Comparison of ENCODE assay signal across 7 mouse cellular contexts in the genomic region with DNA sequence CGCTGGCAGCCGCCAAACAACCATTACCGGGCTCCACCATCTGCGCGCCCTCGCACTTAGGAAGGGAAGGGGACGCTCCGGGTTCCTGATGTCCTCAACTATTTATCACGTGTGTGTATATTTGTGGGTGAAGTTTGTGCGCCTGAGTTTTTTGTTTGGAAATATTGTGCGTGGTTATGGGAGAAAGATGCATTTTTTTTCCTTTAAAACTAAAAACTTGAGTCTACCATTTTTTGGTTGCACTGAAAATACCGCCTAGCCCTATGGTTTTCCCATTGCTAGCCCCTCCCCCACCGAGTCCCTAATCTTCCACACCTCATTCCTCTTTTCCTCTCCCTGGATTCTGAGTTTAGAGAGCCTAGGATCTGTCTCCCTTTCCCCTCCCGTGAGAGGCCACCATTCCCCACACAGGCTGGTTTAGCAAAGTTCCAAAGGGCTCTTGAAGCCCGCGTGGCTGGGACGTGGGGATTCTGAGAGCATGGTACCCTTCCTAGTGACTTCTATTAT. TPM values are rescaled to one million over a fixed set of nuclear protein-coding genes. Genes with fewer than 3 reads are reported as not detected.
DNase-seq lines count a peak whose midpoint lies in the region; ATAC-seq and TF ChIP-seq lines count a peak whose summit lies in the region.

No protein-coding gene starts in this region.

- peaks cover 29% of the 10 kb centered on the region for H3K4me1 ChIP-seq in testis, adult 2 months (ENCODE audit: control insufficient read depth, insufficient read depth, low read length)
- H3K4me1 ChIP-seq in forebrain, embryonic 10.5 days = peaks cover 98% of the 10 kb centered on the region
- peaks cover 58% of the 10 kb centered on the region for H3K4me1 ChIP-seq in limb, embryonic 15.5 days

- H3K27ac ChIP-seq in testis, adult 2 months (ENCODE audit: control insufficient read depth, insufficient read depth, low read depth, low read length) = no peak overlapping the region
- H3K27ac ChIP-seq in forebrain, embryonic 10.5 days = peak overlapping the region; percentile 94
- peak overlapping the region; percentile 71; the same call in 1 of the 2 replicates for H3K27ac ChIP-seq in limb, embryonic 15.5 days

- peak overlapping the region; percentile 82 for H3K4me3 ChIP-seq in testis, adult 2 months (ENCODE audit: control insufficient read depth, low read depth, low read length)
- H3K4me3 ChIP-seq in forebrain, embryonic 10.5 days = peak overlapping the region; percentile 84
- H3K4me3 ChIP-seq in limb, embryonic 15.5 days = peak overlapping the region; percentile 50

- no peaks in the 10 kb centered on the region for H3K9me3 ChIP-seq in forebrain, embryonic 10.5 days
- H3K9me3 ChIP-seq in limb, embryonic 15.5 days = no peaks in the 10 kb centered on the region

- WGBS in forebrain, embryonic 10.5 days = under 1% methylated on average over 17 of the region's 17 CpGs
- WGBS in limb, embryonic 15.5 days = 2% methylated on average over 17 of the region's 17 CpGs

- no peak for TF ChIP-seq CTCF in testis, adult 2 months (IDR thresholded peaks at IDR 0.05; ENCODE audit: control insufficient read depth, insufficient read depth, insufficient replicate concordance, low read depth, low read length)

- H3K9ac ChIP-seq in limb, embryonic 15.5 days = 0 out of 2 replicates have a peak overlapping the region, but pooled peaks have one; percentile 23

- no peaks in the 10 kb centered on the region for H3K36me3 ChIP-seq in testis, adult 2 months (ENCODE audit: control insufficient read depth, insufficient read depth, low read length)
- H3K36me3 ChIP-seq in forebrain, embryonic 10.5 days (replicated peaks) = peaks cover 19% of the 10 kb centered on the region
- H3K36me3 ChIP-seq in limb, embryonic 15.5 days = no peaks in the 10 kb centered on the region

- DNase-seq in testis, postnatal 14 days (ENCODE audit: low spot score) = no peak
- peak; percentile 39 for DNase-seq in forebrain, embryonic 10.5 days (ENCODE audit: extremely low spot score, low spot score)
- DNase-seq in testis, postnatal 10 days (ENCODE audit: low spot score) = peak; percentile 68
- DNase-seq in layer of hippocampus, adult 9-10 months (ENCODE audit: low spot score) = no peak
- no peak for DNase-seq in thymus, adult 18-20 months

- peak overlapping the region; percentile 84 for H3K4me2 ChIP-seq in limb, embryonic 15.5 days

- no peak for TF ChIP-seq POLR2A in testis, adult 2 months (IDR thresholded peaks at IDR 0.05; ENCODE audit: control insufficient read depth, low read depth, low read length)

- H3K27me3 ChIP-seq in testis, adult 2 months (ENCODE audit: control insufficient read depth, insufficient read depth, low read length) = no peaks in the 10 kb centered on the region
- H3K27me3 ChIP-seq in forebrain, embryonic 10.5 days (ENCODE audit: poor library complexity, severe bottlenecking) = peaks cover 76% of the 10 kb centered on the region
- H3K27me3 ChIP-seq in limb, embryonic 15.5 days = peaks cover 79% of the 10 kb centered on the region

- ATAC-seq in limb, embryonic 15.5 days (ENCODE audit: insufficient number of reproducible peaks, low FRiP score, low TSS enrichment, low read depth) = no peak

RNA-seq across cellular contexts. Expression of a gene that starts 1.4 kb away (rescaled TPM):
- polyA plus RNA-seq in testis, adult 2 months (2012; rRNA removed) = 3.8 and 4.0 TPM in 2 replicates
- polyA plus RNA-seq in forebrain, embryonic 10.5 days (2016; fragmentation: Nextera tagmentation; extraction: Ambion mirVana) = 37.4 and 40.7 TPM in 2 replicates
- 28.5 and 33.5 TPM in 2 replicates for polyA plus RNA-seq in limb, embryonic 15.5 days (2015; fragmentation: Nextera tagmentation; extraction: Ambion mirVana)

RNA-seq across cellular contexts. Expression of a gene that starts 14.7 kb away (rescaled TPM):
- 0.98 and 1.3 TPM in 2 replicates for polyA plus RNA-seq in testis, adult 2 months (2012; rRNA removed)
- polyA plus RNA-seq in forebrain, embryonic 10.5 days (2016; fragmentation: Nextera tagmentation; extraction: Ambion mirVana) = 1.3 and 1.5 TPM in 2 replicates
- 8.9 and 10.0 TPM in 2 replicates for polyA plus RNA-seq in limb, embryonic 15.5 days (2015; fragmentation: Nextera tagmentation; extraction: Ambion mirVana)

RNA-seq across cellular contexts. Expression of a gene that starts 29.3 kb away (rescaled TPM):
- 20.7 and 24.9 TPM in 2 replicates for polyA plus RNA-seq in testis, adult 2 months (2012; rRNA removed)
- 128 and 130 TPM in 2 replicates for polyA plus RNA-seq in forebrain, embryonic 10.5 days (2016; fragmentation: Nextera tagmentation; extraction: Ambion mirVana)
- polyA plus RNA-seq in limb, embryonic 15.5 days (2015; fragmentation: Nextera tagmentation; extraction: Ambion mirVana) = 114 and 117 TPM in 2 replicates

RNA-seq across cellular contexts. Expression of a gene that starts 32.5 kb away (rescaled TPM):
- 244 and 247 TPM in 2 replicates for polyA plus RNA-seq in testis, adult 2 months (2012; rRNA removed)
- polyA plus RNA-seq in forebrain, embryonic 10.5 days (2016; fragmentation: Nextera tagmentation; extraction: Ambion mirVana) = not detected in 2 replicates
- polyA plus RNA-seq in limb, embryonic 15.5 days (2015; fragmentation: Nextera tagmentation; extraction: Ambion mirVana) = not detected in 2 replicates

RNA-seq across cellular contexts. Expression of a gene that starts 36.6 kb away (rescaled TPM):
- 552 and 576 TPM in 2 replicates for polyA plus RNA-seq in testis, adult 2 months (2012; rRNA removed)
- polyA plus RNA-seq in forebrain, embryonic 10.5 days (2016; fragmentation: Nextera tagmentation; extraction: Ambion mirVana) = 0.67 and 0.80 TPM in 2 replicates
- 0.81 TPM in 1 of 2 replicates, not detected in the other for polyA plus RNA-seq in limb, embryonic 15.5 days (2015; fragmentation: Nextera tagmentation; extraction: Ambion mirVana)

Comparison
In these comparisons a context has a peak if more than half of its experiments do, and no peak if none do; other contexts are left out.
1. DNase-seq: peak in forebrain, embryonic 10.5 days (single experiment) and testis, postnatal 10 days (single experiment); none in testis, postnatal 14 days (single experiment), layer of hippocampus, adult 9-10 months (single experiment) and thymus, adult 18-20 months (0 of 2).
2. Peak in every context shown above with its lines, with median percentiles within 50 percentile points of each other: H3K4me3 ChIP-seq.